Mouse (Mus musculus): ENCODE results near the gene Tmem88. TPM values are rescaled to one million over a fixed set of nuclear protein-coding genes. Genes with fewer than 3 reads are reported as not detected.
"Not testable (repeated sequence)": the region's sequence is repeated elsewhere in the genome, so short reads cannot be mapped to it uniquely, and the experiment has no call there.

Gene Tmem88
- polyA plus RNA-seq, 1 experiment: 10.5 TPM

- WGBS: 82% methylated on average over 16 of the region's 16 CpGs
- DNase-seq (ENCODE audit: low read depth, low spot score): no peak
Observed at GRCm38 (mm10) chr11:69406867-69407723, 9.1 kb upstream of the Tmem88 start.

- 90% methylated on average over 19 of the region's 19 CpGs for WGBS
- no peak for DNase-seq (ENCODE audit: low read depth, low spot score)
Observed at GRCm38 (mm10) chr11:69406282-69406681, 8.2 kb upstream of the Tmem88 start.

GRCm38 (mm10) chr11:69405397-69406200 lies 7.6 kb upstream of the Tmem88 start:
- DNase-seq (ENCODE audit: low read depth, low spot score): no peak
- WGBS: 92% methylated on average over 24 of the region's 24 CpGs

GRCm38 (mm10) chr11:69404595-69405396 lies 6.8 kb upstream of the Tmem88 start:
- no peak for DNase-seq (ENCODE audit: low read depth, low spot score)
- WGBS: 88% methylated on average over 22 of the region's 24 CpGs

- WGBS: 89% methylated on average over 38 of the region's 38 CpGs
- no peak for DNase-seq (ENCODE audit: low read depth, low spot score)
Observed at GRCm38 (mm10) chr11:69403691-69404594, 5.9 kb upstream of the Tmem88 start.

GRCm38 (mm10) chr11:69401987-69402386 lies 4.0 kb upstream of the Tmem88 start:
- DNase-seq (ENCODE audit: low read depth, low spot score): no peak
- 82% methylated on average over 12 of the region's 12 CpGs for WGBS

GRCm38 (mm10) chr11:69401210-69401637 lies 3.2 kb upstream of the Tmem88 start:
- no peak for DNase-seq (ENCODE audit: low read depth, low spot score)
- WGBS: 8% methylated on average over 22 of the region's 22 CpGs

- 92% methylated on average over 25 of the region's 25 CpGs for WGBS
- DNase-seq (ENCODE audit: low read depth, low spot score): no peak
Observed at GRCm38 (mm10) chr11:69400083-69400850, 2.2 kb upstream of the Tmem88 start.

- no peak for DNase-seq (ENCODE audit: low read depth, low spot score)
- WGBS: 83% methylated on average over 60 of the region's 66 CpGs
Observed at GRCm38 (mm10) chr11:69399201-69400082, 1.4 kb upstream of the Tmem88 start.

GRCm38 (mm10) chr11:69398486-69399200 lies 609 bp upstream of the Tmem88 start:
- DNase-seq (ENCODE audit: low read depth, low spot score): no peak
- WGBS: 66% methylated on average over 21 of the region's 21 CpGs

- WGBS: 61% methylated on average over 24 of the region's 24 CpGs
- no peak for DNase-seq (ENCODE audit: low read depth, low spot score)
Observed at GRCm38 (mm10) chr11:69397581-69398057, 415 bp downstream of the Tmem88 start.

- DNase-seq (ENCODE audit: low read depth, low spot score): no peak
- 50% methylated on average over 11 of the region's 11 CpGs for WGBS
Observed at GRCm38 (mm10) chr11:69396772-69397171, 1.3 kb downstream of the Tmem88 start.

- WGBS: under 1% methylated on average over 48 of the region's 48 CpGs
- DNase-seq (ENCODE audit: low read depth, low spot score): peak; percentile 95
Observed at GRCm38 (mm10) chr11:69395634-69396373, 2.2 kb downstream of the Tmem88 start.

GRCm38 (mm10) chr11:69395235-69395633 lies 2.8 kb downstream of the Tmem88 start, which contains the start of the genes Naa38 and Cyb5d1:
Naa38 (plus strand) TSS chr11:69395487.
Cyb5d1 (minus strand) TSS chr11:69395631.
- under 1% methylated on average over 24 of the region's 24 CpGs for WGBS

GRCm38 (mm10) chr11:69394591-69395167 lies 3.4 kb downstream of the Tmem88 start:
- DNase-seq (ENCODE audit: low read depth, low spot score): not testable (repeated sequence)
- 1% methylated on average over 31 of the region's 31 CpGs for WGBS

More at GRCm38 (mm10) chr11:69395235-69395633, 2.8 kb downstream of the Tmem88 start, which contains the start of the genes Naa38 and Cyb5d1:
- not testable (repeated sequence) for DNase-seq (ENCODE audit: low read depth, low spot score)

Data from large intestine, adult 2 months (tissue).